13 mouse cellular contexts compared by ENCODE assay signal in genomic region chr1:64793234-64793530, GRCm38 (mm10). TPM values are rescaled to one million over a fixed set of nuclear protein-coding genes. Genes with fewer than 3 reads are reported as not detected.
DNase-seq lines count a peak whose midpoint lies in the region; ATAC-seq and TF ChIP-seq lines count a peak whose summit lies in the region.
"Had no signal": no experiment of that assay in that cellular context is flagged by ENCODE, and none has a peak within 500 bp of the region (broad histone marks: within the 10 kb centered on the region; RNA-seq: fewer than 3 reads in every experiment).

No protein-coding gene starts in this region.

- no peak overlapping the region for H3K9ac ChIP-seq in heart, embryonic 15.5 days
- no peak overlapping the region for H3K9ac ChIP-seq in liver, embryonic 16.5 days (ENCODE audit: low read depth, low read length)
- H3K9ac ChIP-seq in limb, embryonic 14.5 days (ENCODE audit: low read depth, low read length, severe bottlenecking), result no peak overlapping the region
- H3K9ac ChIP-seq: liver, embryonic 14.5 days; midbrain, embryonic 13.5 days had no signal

- no peak for ATAC-seq in heart, embryonic 15.5 days (replicated peaks; ENCODE audit: insufficient number of reproducible peaks, insufficient read depth, low FRiP score, low read depth)
- no peak for ATAC-seq in liver, embryonic 16.5 days (ENCODE audit: low read depth)
- ATAC-seq in limb, embryonic 14.5 days (ENCODE audit: low FRiP score, low read depth), result no peak
- ATAC-seq in erythroblast, adult 5-6 weeks (replicated peaks; ENCODE audit: low FRiP score, poor library complexity, severe bottlenecking), result no peak
- ATAC-seq: CD4-positive, CD25-positive, alpha-beta regulatory T cell, adult 4 months; forebrain, embryonic 14.5 days; midbrain, embryonic 13.5 days had no signal

- DNase-seq in heart, embryonic 10.5 days (ENCODE audit: low spot score), result no peak
- no peak for DNase-seq in liver
- DNase-seq in limb, embryonic 14.5 days (ENCODE audit: low spot score), result no peak
- no peak for DNase-seq in testis, postnatal 10 days (ENCODE audit: low spot score)
- DNase-seq: cerebellum, adult 11-12 months had no signal

- H3K4me1 ChIP-seq in heart, embryonic 15.5 days (replicated peaks), result peaks cover 41% of the 10 kb centered on the region
- peaks cover 57% of the 10 kb centered on the region for H3K4me1 ChIP-seq in heart, embryonic 10.5 days
- H3K4me1 ChIP-seq in liver, embryonic 16.5 days (ENCODE audit: control insufficient read depth, low read depth, low read length), result peaks cover 16% of the 10 kb centered on the region
- H3K4me1 ChIP-seq in limb, embryonic 14.5 days (ENCODE audit: control insufficient read depth, insufficient read depth, low read length), result peaks cover 24% of the 10 kb centered on the region

- no peaks in the 10 kb centered on the region for H3K27me3 ChIP-seq in heart, embryonic 15.5 days
- H3K27me3 ChIP-seq in heart, embryonic 10.5 days (ENCODE audit: insufficient read depth, poor library complexity, severe bottlenecking), result no peaks in the 10 kb centered on the region
- no peaks in the 10 kb centered on the region for H3K27me3 ChIP-seq in liver, embryonic 16.5 days (ENCODE audit: control insufficient read depth, insufficient read depth, low read depth, low read length)
- no peaks in the 10 kb centered on the region for H3K27me3 ChIP-seq in limb, embryonic 14.5 days (ENCODE audit: control insufficient read depth, insufficient read depth, low read length)
- H3K27me3 ChIP-seq: midbrain, embryonic 13.5 days had no signal

- no peak for TF ChIP-seq POLR2A in limb, embryonic 14.5 days (IDR thresholded peaks at IDR 0.05; ENCODE audit: borderline replicate concordance, extremely low read depth, insufficient read depth, insufficient read length)

- WGBS in heart, embryonic 15.5 days, result 67% methylated on average over 4 of the region's 4 CpGs
- 86% methylated on average over 4 of the region's 4 CpGs for WGBS in heart, embryonic 10.5 days
- WGBS in liver, embryonic 16.5 days (ENCODE audit: insufficient replicate concordance), result 68% methylated on average over 4 of the region's 4 CpGs
- 61% methylated on average over 4 of the region's 4 CpGs for WGBS in limb, embryonic 14.5 days

- H3K27ac ChIP-seq in heart, embryonic 15.5 days, result peak overlapping the region; percentile 82
- H3K27ac ChIP-seq in heart, embryonic 10.5 days, result no peak overlapping the region
- H3K27ac ChIP-seq in liver, embryonic 16.5 days (ENCODE audit: low read length), result peak overlapping the region; percentile 25; the same call in 1 of the 2 replicates
- peak overlapping the region; percentile 22; the same call in 1 of the 2 replicates for H3K27ac ChIP-seq in limb, embryonic 14.5 days (replicated peaks; ENCODE audit: low read depth, low read length)
- H3K27ac ChIP-seq: liver, embryonic 14.5 days; macrophage; midbrain, embryonic 13.5 days had no signal

- H3K36me3 ChIP-seq in heart, embryonic 15.5 days, result 0 out of 2 replicates have a peak, but pooled peaks cover 4% of the 10 kb centered on the region
- H3K36me3 ChIP-seq in heart, embryonic 10.5 days, result peaks cover 9% of the 10 kb centered on the region; the same call in 1 of the 2 replicates
- no peaks in the 10 kb centered on the region for H3K36me3 ChIP-seq in liver, embryonic 16.5 days (ENCODE audit: control insufficient read depth, insufficient read depth)
- H3K36me3 ChIP-seq in limb, embryonic 14.5 days (ENCODE audit: control insufficient read depth, insufficient read depth, low read length), result peaks cover 5% of the 10 kb centered on the region; the same call in 1 of the 2 replicates

- H3K4me2 ChIP-seq in heart, embryonic 15.5 days, result no peak overlapping the region
- no peak overlapping the region for H3K4me2 ChIP-seq in liver, embryonic 16.5 days (ENCODE audit: low read depth, low read length)
- no peak overlapping the region for H3K4me2 ChIP-seq in limb, embryonic 14.5 days (replicated peaks; ENCODE audit: low read depth, low read length, severe bottlenecking)
- H3K4me2 ChIP-seq: midbrain, embryonic 13.5 days had no signal

- no peaks in the 10 kb centered on the region for H3K9me3 ChIP-seq in heart, embryonic 15.5 days (replicated peaks)
- H3K9me3 ChIP-seq in heart, embryonic 10.5 days, result no peaks in the 10 kb centered on the region
- no peaks in the 10 kb centered on the region for H3K9me3 ChIP-seq in liver, embryonic 16.5 days (replicated peaks; ENCODE audit: control insufficient read depth, low read length)
- H3K9me3 ChIP-seq in limb, embryonic 14.5 days (ENCODE audit: control insufficient read depth, low read length), result no peaks in the 10 kb centered on the region
- H3K9me3 ChIP-seq: midbrain, embryonic 13.5 days had no signal

- H3K4me3 ChIP-seq in heart, embryonic 15.5 days, result no peak overlapping the region
- H3K4me3 ChIP-seq in heart, embryonic 10.5 days, result no peak overlapping the region
- H3K4me3 ChIP-seq in liver, embryonic 16.5 days (ENCODE audit: low read depth, low read length), result no peak overlapping the region
- no peak overlapping the region for H3K4me3 ChIP-seq in limb, embryonic 14.5 days (replicated peaks; ENCODE audit: low read length)
- H3K4me3 ChIP-seq: midbrain, embryonic 13.5 days had no signal

RNA-seq across cellular contexts. Expression of gene Fzd5, which starts 55.6 kb away (rescaled TPM):
- polyA plus RNA-seq in heart, embryonic 15.5 days (2015; fragmentation: Nextera tagmentation; extraction: Ambion mirVana), result 1.5 and 1.7 TPM in 2 replicates
- 1.4 and 1.8 TPM in 2 replicates for polyA plus RNA-seq in heart, embryonic 10.5 days (2016; fragmentation: Nextera tagmentation; extraction: Ambion mirVana)
- polyA plus RNA-seq in liver, embryonic 16.5 days (2015; fragmentation: Nextera tagmentation; extraction: Ambion mirVana), result 1.9 and 2.2 TPM in 2 replicates
- polyA plus RNA-seq in limb, embryonic 14.5 days (2012; rRNA removed), result 3.9 and 6.8 TPM in 2 replicates
- polyA plus RNA-seq in limb, embryonic 14.5 days (2014; fragmentation: Nextera tagmentation; extraction: Ambion mirVana), result 1.6 and 2.1 TPM in 2 replicates
- total RNA-seq in erythroblast, adult 5-6 weeks (2015; ENCODE audit: low replicate concordance), result 2.7 and 5.0 TPM in 2 replicates
- 4.3 and 5.4 TPM in 2 replicates for total RNA-seq in erythroblast, adult 5-6 weeks (2017; ENCODE audit: low replicate concordance)
